Mouse (Mus musculus): ENCODE measurements around the gene Smim13.

DNA sequence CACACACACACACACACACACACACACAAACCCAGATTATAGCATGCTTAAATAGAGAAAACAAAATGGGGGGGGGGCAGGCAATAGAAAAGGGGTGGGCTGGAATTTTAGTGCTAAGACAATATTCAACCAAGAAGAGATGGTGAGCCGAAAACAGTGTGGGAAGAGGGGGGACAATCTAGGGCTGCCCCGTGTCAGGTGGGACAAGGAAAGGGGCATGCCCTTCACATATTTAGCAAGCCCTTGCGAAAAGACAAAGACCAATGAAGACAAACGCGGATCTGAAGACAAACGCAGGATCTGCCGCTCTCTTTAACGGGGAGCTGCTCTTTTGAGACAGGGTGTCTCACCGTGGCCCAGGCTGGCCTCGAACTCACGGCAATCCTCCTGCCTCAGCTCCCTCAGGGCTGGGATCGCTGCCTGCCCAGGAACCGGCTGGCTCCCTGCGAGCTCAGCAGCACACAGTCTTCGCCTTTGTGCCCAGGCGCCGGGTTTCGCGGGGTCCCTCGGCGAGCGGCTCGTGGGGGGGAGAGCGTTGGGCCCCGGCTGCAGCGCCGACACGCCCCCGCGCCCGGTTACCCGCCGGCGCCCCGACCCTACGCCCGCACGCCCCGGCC is 29.8 kb upstream of the Smim13 start:
- TF ChIP-seq CTCF (IDR thresholded peaks at IDR 0.05; ENCODE audit: control insufficient read depth, insufficient read depth, insufficient read length) (no peak), USF1 (IDR thresholded peaks at IDR 0.05; ENCODE audit: low read depth) (no peak), MYOG (IDR thresholded peaks at IDR 0.05; ENCODE audit: control insufficient read depth, extremely low read depth, insufficient read length) (no peak), MYOD1 (IDR thresholded peaks at IDR 0.05; ENCODE audit: control insufficient read depth, insufficient read length, low read depth) (no peak), MAX (IDR thresholded peaks at IDR 0.05) (no peak)

All from C2C12 (cell line).